Mouse (Mus musculus) ES-Bruce4 (cell line): ENCODE data around the gene Rtn4r.

Experiments
- CTCF ChIP-seq: IDR thresholded peaks from one replicate; pipeline ENCODE4 v1.8.1; 2011; ENCODE audit warnings: low read depth, low read length
- POLR2A ChIP-seq: IDR thresholded peaks from one replicate; pipeline ENCODE4 v1.8.1; 2011; ENCODE audit warnings: low read length; ENCODE audit not compliant: insufficient read depth

- TF ChIP-seq POLR2A (no peak), CTCF (no peak)
Measured at GRCm38 (mm10) chr16:18103366-18103765, 24.1 kb upstream of the Rtn4r start.
